Mouse (Mus musculus) hindbrain, embryonic 13.5 days (tissue): ENCODE data around the gene Ak9. TPM values are rescaled to one million over a fixed set of nuclear protein-coding genes. Genes with fewer than 3 reads are reported as not detected.

ENCODE experiments used
- ATAC-seq: fragments of 200-750 bp; cut with Nextera tagmentation; 2 replicates; pipeline ENCODE4 v1.8.0; 2017; ENCODE audit warnings: moderate TSS enrichment; ENCODE audit not compliant: low FRiP score
- H3K27ac ChIP-seq: fragments of 300-500 bp; sonication (generic); 2 replicates; pipeline ENCODE4 v1.5.1; 2015; ENCODE audit warnings: inconsistent platforms, mild to moderate bottlenecking, moderate library complexity
- H3K27me3 ChIP-seq: fragments of 300-500 bp; sonication (generic); 2 replicates; pipeline ENCODE4 v1.6.1; 2015; ENCODE audit warnings: mild to moderate bottlenecking, inconsistent platforms
- H3K36me3 ChIP-seq: fragments of 300-500 bp; sonication (generic); 2 replicates; pipeline ENCODE4 v1.6.1; 2015; ENCODE audit warnings: mild to moderate bottlenecking, inconsistent platforms
- H3K4me1 ChIP-seq: fragments of 300-500 bp; sonication (generic); replicated peaks from 2 replicates; pipeline ENCODE4 v1.6.1; 2015; ENCODE audit warnings: inconsistent platforms
- H3K4me2 ChIP-seq: fragments of 300-500 bp; sonication (generic); 2 replicates; pipeline ENCODE4 v1.6.1; 2015; ENCODE audit warnings: inconsistent platforms, mild to moderate bottlenecking, moderate library complexity
- H3K4me3 ChIP-seq: fragments of 300-500 bp; sonication (generic); 2 replicates; pipeline ENCODE4 v1.5.1; 2015; ENCODE audit warnings: mild to moderate bottlenecking, inconsistent platforms
- H3K9ac ChIP-seq: fragments of 300-500 bp; sonication (generic); 2 replicates; pipeline ENCODE4 v1.6.1; 2015; ENCODE audit warnings: mild to moderate bottlenecking, inconsistent platforms
- H3K9me3 ChIP-seq: fragments of 300-500 bp; sonication (generic); 2 replicates; pipeline ENCODE4 v1.6.1; 2016; ENCODE audit warnings: inconsistent platforms
- WGBS: fragments of 180-500 bp; shearing (Covaris S2); methylation state at CpG from one replicate; pipeline ENCODE4 v1.1.7; 2015; 5-methylcytosine and 5-hydroxymethylcytosine counted together
- polyA plus RNA-seq: library from polyadenylated mRNA; unstranded; fragments of >200 nt; fragmentation: Nextera tagmentation; extraction: Ambion mirVana; gene quantifications from 2 replicates; pipeline ENCODE4 v1.2.1, GENCODE M21; 2015

Ak9 gene
- polyA plus RNA-seq, 1 experiment from 2014 or later, result 0.26 TPM

GRCm38 (mm10) chr10:41288771-41289415 lies 14.9 kb upstream of the Ak9 start:
- Histone ChIP-seq H3K9me3 (no peaks in the 10 kb centered on the region), H3K4me2 (no peak overlapping the region), H3K9ac (peak overlapping the region; percentile 60), H3K4me1 (peaks cover 18% of the 10 kb centered on the region), H3K4me3 (no peak overlapping the region), H3K36me3 (peaks cover 11% of the 10 kb centered on the region), H3K27me3 (no peaks in the 10 kb centered on the region), H3K27ac (0 out of 2 replicates have a peak overlapping the region, but pooled peaks have one; percentile 35)
- ATAC-seq, result peak; percentile 95
- 37% methylated on average over 16 of the region's 16 CpGs for WGBS

- 86% methylated on average over 2 of the region's 2 CpGs for WGBS
- no peak overlapping the region for H3K9ac ChIP-seq
Observed at GRCm38 (mm10) chr10:41291021-41291420, 12.8 kb upstream of the Ak9 start.

GRCm38 (mm10) chr10:41293019-41293418 lies 10.8 kb upstream of the Ak9 start:
- no peaks in the 10 kb centered on the region for H3K27me3 ChIP-seq
- no peak for ATAC-seq
- H3K4me3 ChIP-seq, result no peak overlapping the region
- H3K9ac ChIP-seq, result no peak overlapping the region
- no peak overlapping the region for H3K4me2 ChIP-seq
- no peaks in the 10 kb centered on the region for H3K36me3 ChIP-seq
- H3K4me1 ChIP-seq, result peaks cover 31% of the 10 kb centered on the region
- no peaks in the 10 kb centered on the region for H3K9me3 ChIP-seq
- H3K27ac ChIP-seq, result no peak overlapping the region
- 20% methylated on average over 7 of the region's 7 CpGs for WGBS

More at GRCm38 (mm10) chr10:41291021-41291420, 12.8 kb upstream of the Ak9 start:
- Histone ChIP-seq H3K4me1 (peaks cover 31% of the 10 kb centered on the region), H3K4me3 (no peak overlapping the region), H3K9me3 (no peaks in the 10 kb centered on the region), H3K27me3 (no peaks in the 10 kb centered on the region), H3K27ac (no peak overlapping the region), H3K36me3 (no peaks in the 10 kb centered on the region), H3K4me2 (no peak overlapping the region)
- no peak for ATAC-seq

GRCm38 (mm10) chr10:41294734-41295133 lies 9.0 kb upstream of the Ak9 start:
- H3K36me3 ChIP-seq, result no peaks in the 10 kb centered on the region
- peak; percentile 73 for ATAC-seq

DNA sequence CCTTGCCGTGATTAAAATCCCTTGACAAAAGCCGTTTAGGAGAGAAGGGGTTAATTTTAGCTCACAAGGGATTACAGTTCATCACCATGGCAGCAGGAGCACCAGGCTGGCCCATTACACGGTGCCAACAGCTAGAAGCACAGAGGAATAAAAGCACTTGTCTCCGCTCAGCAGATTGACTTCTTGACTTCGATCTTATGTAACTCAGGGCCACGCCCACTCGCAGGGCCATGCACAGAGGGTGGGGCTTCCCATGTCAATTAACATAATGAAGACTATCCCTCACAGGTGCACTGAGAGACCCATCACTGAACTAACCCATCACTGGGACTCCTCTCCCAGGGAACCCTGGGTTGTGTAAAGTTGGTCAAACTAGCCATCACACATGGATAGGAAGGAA lies 8.6 kb upstream of the Ak9 start:
- WGBS, result 14% methylated on average over 7 of the region's 7 CpGs
- peaks cover 27% of the 10 kb centered on the region for H3K4me1 ChIP-seq
- H3K4me2 ChIP-seq, result peak overlapping the region; percentile 38
- no peak overlapping the region for H3K9ac ChIP-seq
- no peaks in the 10 kb centered on the region for H3K27me3 ChIP-seq
- H3K4me3 ChIP-seq, result no peak overlapping the region
- H3K27ac ChIP-seq, result peak overlapping the region; percentile 0; the same call in 1 of the 2 replicates
- ATAC-seq, result peak; percentile 81
- no peaks in the 10 kb centered on the region for H3K36me3 ChIP-seq
- no peaks in the 10 kb centered on the region for H3K9me3 ChIP-seq

More at GRCm38 (mm10) chr10:41294734-41295133, 9.0 kb upstream of the Ak9 start:
- peak overlapping the region; percentile 38 for H3K4me2 ChIP-seq
- no peak overlapping the region for H3K4me3 ChIP-seq
- 42% methylated on average over 11 of the region's 11 CpGs for WGBS
- peaks cover 27% of the 10 kb centered on the region for H3K4me1 ChIP-seq
- H3K9ac ChIP-seq, result no peak overlapping the region
- H3K9me3 ChIP-seq, result no peaks in the 10 kb centered on the region
- H3K27ac ChIP-seq, result peak overlapping the region; percentile 0; the same call in 1 of the 2 replicates
- no peaks in the 10 kb centered on the region for H3K27me3 ChIP-seq

DNA sequence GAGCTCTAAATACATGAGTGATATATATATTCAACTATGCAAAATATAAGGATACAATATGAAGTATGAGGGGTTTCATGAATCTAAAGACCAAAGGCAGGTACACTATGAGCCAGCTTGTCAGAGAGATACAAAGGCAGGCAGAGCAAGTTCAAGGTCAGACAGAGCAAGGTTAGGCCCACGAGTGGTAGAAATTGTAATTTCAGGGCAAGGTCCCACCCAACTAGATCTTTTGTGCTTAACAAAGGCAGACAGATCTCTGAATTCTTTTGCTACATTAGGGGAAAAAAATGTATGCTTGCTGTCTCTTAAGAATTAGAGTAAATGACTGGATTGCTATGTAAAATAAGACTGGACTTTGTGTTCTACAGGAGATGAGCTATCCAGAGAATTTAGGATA lies 3.6 kb upstream of the Ak9 start:
- no peak for ATAC-seq
- Histone ChIP-seq H3K9ac (no peak overlapping the region), H3K4me3 (no peak overlapping the region), H3K27ac (no peak overlapping the region), H3K4me1 (peaks cover 13% of the 10 kb centered on the region), H3K9me3 (no peaks in the 10 kb centered on the region), H3K36me3 (no peaks in the 10 kb centered on the region), H3K27me3 (no peaks in the 10 kb centered on the region), H3K4me2 (no peak overlapping the region)
- WGBS, result 53% methylated on average over 1 of the region's 1 CpGs

DNA sequence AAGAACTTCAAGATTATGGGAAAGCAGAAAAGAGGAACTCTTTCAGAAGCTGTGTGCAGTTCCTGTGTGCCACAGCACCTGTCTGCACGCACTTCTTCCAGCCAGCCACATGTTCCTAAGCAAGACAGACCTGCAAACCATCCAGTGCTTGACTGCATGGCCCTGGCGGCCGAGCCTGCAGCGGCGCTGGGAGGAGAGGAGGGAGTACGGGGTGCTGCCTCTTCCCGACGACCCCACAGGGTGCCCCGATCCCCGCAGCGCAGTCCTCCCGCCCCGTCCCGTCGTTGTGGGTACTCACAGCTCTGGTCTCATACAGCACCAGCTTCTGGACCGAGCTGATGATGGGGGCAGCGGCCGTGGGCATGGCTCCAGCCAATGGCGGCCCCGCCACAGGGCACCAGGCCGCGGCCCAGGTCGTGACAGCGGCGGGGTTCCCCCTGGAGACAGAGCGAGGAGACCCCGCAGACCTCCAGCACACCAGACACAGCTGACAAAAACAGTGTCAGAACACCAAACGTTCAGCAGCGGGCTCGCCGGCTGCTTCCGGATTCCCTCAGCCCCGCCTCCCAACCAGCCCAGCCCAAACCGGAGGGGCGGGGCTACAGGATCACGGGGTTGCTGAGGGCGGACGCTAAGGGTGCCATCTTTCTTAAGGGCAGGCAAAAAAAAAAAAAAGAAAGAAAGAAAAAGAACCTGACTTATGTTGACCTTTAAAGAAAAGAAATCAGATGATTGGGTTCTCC lies 920 bp upstream of the Ak9 start, which contains the start of gene Fig4:
Fig4 (minus strand) TSS at position 572 of the 743 bp plus-strand sequence.
- peaks cover 11% of the 10 kb centered on the region for H3K4me1 ChIP-seq
- no peaks in the 10 kb centered on the region for H3K27me3 ChIP-seq
- H3K4me3 ChIP-seq, result peak within 1 kb of the TSS; percentile 87
- H3K9ac ChIP-seq, result peak within 1 kb of the TSS; percentile 90
- no peaks in the 10 kb centered on the region for H3K9me3 ChIP-seq
- ATAC-seq, result peak; percentile 93
- H3K4me2 ChIP-seq, result peak within 1 kb of the TSS; percentile 70
- H3K36me3 ChIP-seq, result no peaks in the 10 kb centered on the region
- peak within 1 kb of the TSS; percentile 87 for H3K27ac ChIP-seq
- WGBS, result under 1% methylated on average over 38 of the region's 38 CpGs

- Histone ChIP-seq H3K27me3 (no peaks in the 10 kb centered on the region), H3K9me3 (no peaks in the 10 kb centered on the region)
- 79% methylated on average over 9 of the region's 9 CpGs for WGBS
Observed at GRCm38 (mm10) chr10:41304961-41305455, 1.2 kb downstream of the Ak9 start.

GRCm38 (mm10) chr10:41308205-41308604 lies 4.4 kb downstream of the Ak9 start:
- H3K36me3 ChIP-seq, result no peaks in the 10 kb centered on the region
- no peaks in the 10 kb centered on the region for H3K4me1 ChIP-seq
- H3K27me3 ChIP-seq, result no peaks in the 10 kb centered on the region
- no peaks in the 10 kb centered on the region for H3K9me3 ChIP-seq
- no peak for ATAC-seq
- no peak overlapping the region for H3K9ac ChIP-seq
- WGBS, result 95% methylated on average over 4 of the region's 4 CpGs
- H3K4me2 ChIP-seq, result no peak overlapping the region
- no peak overlapping the region for H3K4me3 ChIP-seq
- no peak overlapping the region for H3K27ac ChIP-seq

More at GRCm38 (mm10) chr10:41304961-41305455, 1.2 kb downstream of the Ak9 start:
- peaks cover 11% of the 10 kb centered on the region for H3K4me1 ChIP-seq
- H3K27ac ChIP-seq, result no peak overlapping the region
- H3K4me2 ChIP-seq, result no peak overlapping the region
- H3K4me3 ChIP-seq, result no peak overlapping the region
- no peak for ATAC-seq
- no peaks in the 10 kb centered on the region for H3K36me3 ChIP-seq
- no peak overlapping the region for H3K9ac ChIP-seq

DNA sequence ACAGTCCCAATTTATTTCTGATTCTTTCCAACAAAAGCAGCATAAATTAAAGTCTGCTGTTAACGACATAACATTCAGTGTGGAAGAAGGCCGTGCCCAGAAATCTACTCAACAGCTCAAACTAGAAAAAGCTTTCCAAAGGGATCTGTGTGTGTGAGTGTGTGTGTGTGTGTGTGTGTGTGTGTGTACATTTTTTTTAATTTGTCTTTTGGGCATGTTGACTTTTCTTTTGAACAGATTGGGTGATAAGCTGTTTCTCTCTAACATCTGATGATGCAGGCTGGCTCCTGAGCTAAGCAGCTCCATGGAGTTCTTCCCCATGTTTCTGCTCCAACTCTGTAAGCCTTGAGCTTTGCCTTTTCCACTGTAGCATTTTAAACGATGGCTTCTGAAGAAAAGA lies 12.1 kb downstream of the Ak9 start:
- H3K27ac ChIP-seq, result no peak overlapping the region
- no peak overlapping the region for H3K4me2 ChIP-seq
- no peaks in the 10 kb centered on the region for H3K9me3 ChIP-seq
- no peak overlapping the region for H3K9ac ChIP-seq
- H3K36me3 ChIP-seq, result no peaks in the 10 kb centered on the region
- WGBS, result 81% methylated on average over 3 of the region's 3 CpGs
- H3K4me3 ChIP-seq, result no peak overlapping the region
- ATAC-seq, result no peak
- H3K27me3 ChIP-seq, result no peaks in the 10 kb centered on the region
- no peaks in the 10 kb centered on the region for H3K4me1 ChIP-seq

GRCm38 (mm10) chr10:41332533-41333043 lies 28.8 kb downstream of the Ak9 start:
- H3K27me3 ChIP-seq, result no peaks in the 10 kb centered on the region
- 83% methylated on average over 2 of the region's 2 CpGs for WGBS
- H3K9me3 ChIP-seq, result no peaks in the 10 kb centered on the region
- H3K9ac ChIP-seq, result no peak overlapping the region
- no peak overlapping the region for H3K4me2 ChIP-seq
- H3K4me3 ChIP-seq, result no peak overlapping the region
- no peaks in the 10 kb centered on the region for H3K4me1 ChIP-seq
- no peak for ATAC-seq
- no peak overlapping the region for H3K27ac ChIP-seq
- H3K36me3 ChIP-seq, result no peaks in the 10 kb centered on the region

DNA sequence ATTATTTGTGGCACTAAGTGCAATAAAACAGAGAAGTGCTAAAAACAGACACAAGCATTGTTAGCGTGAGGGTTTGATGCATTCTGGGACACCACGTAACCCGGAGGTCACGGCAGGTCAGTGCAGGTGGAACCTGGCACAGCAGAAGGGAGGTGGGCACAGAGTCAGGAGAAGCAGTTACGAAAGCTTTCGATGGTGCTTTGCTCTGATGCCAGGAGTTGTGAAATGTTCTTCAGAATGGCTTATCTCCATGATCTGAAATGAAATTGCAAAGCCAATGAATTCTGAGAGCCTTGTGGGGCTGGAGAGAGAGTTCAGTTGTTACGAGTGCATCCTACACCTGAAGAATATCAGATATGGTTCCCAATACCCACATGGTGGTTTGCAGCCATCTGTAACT lies 37.6 kb downstream of the Ak9 start:
- 92% methylated on average over 7 of the region's 7 CpGs for WGBS
- Histone ChIP-seq H3K4me2 (no peak overlapping the region), H3K27ac (no peak overlapping the region), H3K4me3 (no peak overlapping the region), H3K9ac (no peak overlapping the region), H3K9me3 (no peaks in the 10 kb centered on the region), H3K4me1 (no peaks in the 10 kb centered on the region), H3K36me3 (no peaks in the 10 kb centered on the region), H3K27me3 (no peaks in the 10 kb centered on the region)
- ATAC-seq, result no peak
